ENCODE assay signal across 11 mouse cellular contexts in the genomic region with DNA sequence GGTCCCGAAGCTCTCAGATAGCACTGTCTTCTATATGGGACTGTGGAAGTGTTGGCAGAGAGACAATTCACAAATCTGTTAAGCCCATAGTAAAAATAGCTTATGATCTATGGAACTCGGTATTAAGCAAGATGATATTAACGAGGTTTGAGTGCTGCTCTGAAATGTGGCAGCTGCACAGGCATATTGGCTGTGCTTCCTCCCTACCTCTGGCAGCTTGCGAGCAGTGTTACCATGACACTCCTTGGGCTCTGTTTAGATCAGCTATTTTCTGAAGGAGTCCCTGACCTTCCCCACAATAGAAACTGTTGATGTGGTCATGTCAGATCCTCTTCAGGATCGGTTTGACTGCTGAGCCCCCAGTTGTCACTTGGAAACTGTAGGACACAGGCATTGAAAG.
DNase-seq lines count a peak whose midpoint lies in the region; ATAC-seq and TF ChIP-seq lines count a peak whose summit lies in the region.
"Had no signal": no experiment of that assay in that cellular context is flagged by ENCODE, and none has a peak within 500 bp of the region (broad histone marks: within the 10 kb centered on the region; RNA-seq: fewer than 3 reads in every experiment).

No protein-coding gene starts in this region.

- peak overlapping the region; percentile 36 for H3K4me3 ChIP-seq in gastrocnemius, adult 2 months
- no peak overlapping the region for H3K4me3 ChIP-seq in stomach, postnatal 0 days (ENCODE audit: low read depth, low read length)
- H3K4me3 ChIP-seq: erythroblast, embryonic 14.5 days; left cerebral cortex, adult 2 months; liver, embryonic 15.5 days had no signal

- WGBS in stomach, postnatal 0 days: 39% methylated on average over 5 of the region's 5 CpGs

- no peak for TF ChIP-seq EP300 in stomach, postnatal 0 days (optimal IDR thresholded peaks at IDR 0.05)

- no peak; the same call in 1 of the 2 replicates for ATAC-seq in stomach, postnatal 0 days (ENCODE audit: low FRiP score, low TSS enrichment)

- H3K36me3 ChIP-seq in stomach, postnatal 0 days (ENCODE audit: control insufficient read depth, insufficient read depth, low read length): peaks cover 3% of the 10 kb centered on the region; the same call in 1 of the 2 replicates
- H3K36me3 ChIP-seq: liver, embryonic 15.5 days had no signal

- no peak overlapping the region for H3K4me2 ChIP-seq in stomach, postnatal 0 days (replicated peaks; ENCODE audit: low read depth)
- H3K4me2 ChIP-seq: liver, embryonic 15.5 days had no signal

- H3K9me3 ChIP-seq in stomach, postnatal 0 days (ENCODE audit: control insufficient read depth, low read length): no peaks in the 10 kb centered on the region
- H3K9me3 ChIP-seq: liver, embryonic 15.5 days had no signal

- H3K9ac ChIP-seq in stomach, postnatal 0 days (ENCODE audit: low read length): no peak overlapping the region
- H3K9ac ChIP-seq: liver, embryonic 15.5 days had no signal

- H3K27me3 ChIP-seq in stomach, postnatal 0 days (ENCODE audit: control insufficient read depth, insufficient read depth, low read length): no peaks in the 10 kb centered on the region
- H3K27me3 ChIP-seq: liver, embryonic 15.5 days had no signal

- TF ChIP-seq CTCF in gastrocnemius, adult 2 months (IDR thresholded peaks at IDR 0.05): no peak
- TF ChIP-seq CTCF in stomach, postnatal 0 days (IDR thresholded peaks at IDR 0.05; ENCODE audit: low read depth): no peak

- H3K27ac ChIP-seq in gastrocnemius, adult 2 months: peak overlapping the region; percentile 88
- no peak overlapping the region for H3K27ac ChIP-seq in stomach, postnatal 0 days (replicated peaks)
- H3K27ac ChIP-seq: left cerebral cortex, adult 2 months; liver, embryonic 15.5 days had no signal

- peak; percentile 78 for DNase-seq in gastrocnemius, adult 2 months
- DNase-seq in gastrocnemius, postnatal 4 days (ENCODE audit: low spot score in 2 of 2): no peak
- DNase-seq in right cerebral cortex, adult 2 months (ENCODE audit: low spot score in 2 of 2): peak; percentile 14 to 20
- DNase-seq in right cerebral cortex, postnatal 36 days (ENCODE audit: low spot score in 2 of 2): no peak
- DNase-seq in heart, postnatal 4 days: peak; percentile 23
- no peak for DNase-seq in T-cell, adult 2 months (ENCODE audit: low spot score)
- no peak for DNase-seq in stomach, postnatal 0 days (ENCODE audit: low spot score)
- DNase-seq: thymus, adult 2 months had no signal

- intact Hi-C loops in gastrocnemius, adult 2 months (cut with DNase I): loop anchor here (2.0 to 10.0 kb wide), 5 partner anchors 53 to 587 kb away; a partner anchor contains a TSS

- peaks cover 6% of the 10 kb centered on the region; the same call in 1 of the 2 replicates for H3K4me1 ChIP-seq in stomach, postnatal 0 days (replicated peaks; ENCODE audit: control insufficient read depth, insufficient read depth)

Comparison
In these comparisons a context has a peak if more than half of its experiments do, and no peak if none do; other contexts are left out.
1. DNase-seq: peak in gastrocnemius, adult 2 months (single experiment), right cerebral cortex, adult 2 months (2 of 2) and heart, postnatal 4 days (single experiment); none in gastrocnemius, postnatal 4 days (0 of 2), right cerebral cortex, postnatal 36 days (0 of 2), T-cell, adult 2 months (single experiment) and stomach, postnatal 0 days (single experiment).